Mouse (Mus musculus) stomach, embryonic 15.5 days (tissue): ENCODE results near the gene Ercc2. TPM values are rescaled to one million over a fixed set of nuclear protein-coding genes. Genes with fewer than 3 reads are reported as not detected.

Experiments used
- ATAC-seq: fragments of 200-750 bp; cut with Nextera tagmentation; 2 replicates; pipeline ENCODE4 v1.8.0; 2017; ENCODE audit warnings: low read depth, moderate number of reproducible peaks, moderate TSS enrichment; ENCODE audit not compliant: insufficient read depth, low FRiP score
- H3K27ac ChIP-seq: fragments of 300-500 bp; sonication (generic); 2 replicates; pipeline ENCODE4 v1.5.1; 2015; ENCODE audit warnings: mild to moderate bottlenecking, inconsistent platforms
- H3K27me3 ChIP-seq: fragments of 300-500 bp; sonication (generic); replicated peaks from 2 replicates; pipeline ENCODE4 v1.6.1; 2015; ENCODE audit warnings: inconsistent platforms
- H3K36me3 ChIP-seq: fragments of 300-500 bp; sonication (generic); 2 replicates; pipeline ENCODE4 v1.6.1; 2015; ENCODE audit warnings: inconsistent platforms
- H3K4me1 ChIP-seq: fragments of 300-500 bp; sonication (generic); 2 replicates; pipeline ENCODE4 v1.6.1; 2015; ENCODE audit warnings: inconsistent platforms
- H3K4me2 ChIP-seq: fragments of 300-500 bp; sonication (generic); 2 replicates; pipeline ENCODE4 v1.6.1; 2015; ENCODE audit warnings: mild to moderate bottlenecking, inconsistent platforms
- H3K4me3 ChIP-seq: fragments of 300-500 bp; sonication (generic); replicated peaks from 2 replicates; pipeline ENCODE4 v1.5.1; 2015; ENCODE audit warnings: inconsistent platforms
- H3K9ac ChIP-seq: fragments of 300-500 bp; sonication (generic); 2 replicates; pipeline ENCODE4 v1.6.1; 2015; ENCODE audit warnings: inconsistent platforms
- H3K9me3 ChIP-seq: fragments of 300-500 bp; sonication (generic); 2 replicates; pipeline ENCODE4 v1.6.1; 2016; ENCODE audit warnings: inconsistent platforms
- WGBS: fragments of 180-500 bp; shearing (Covaris S2); methylation state at CpG from one replicate; pipeline ENCODE4 v1.1.7; 2015; 5-methylcytosine and 5-hydroxymethylcytosine counted together
- polyA plus RNA-seq: library from polyadenylated mRNA; unstranded; fragments of >200 nt; fragmentation: Nextera tagmentation; extraction: Ambion mirVana; gene quantifications from 2 replicates; pipeline ENCODE4 v1.2.1, GENCODE M21; 2015

Ercc2 gene
- polyA plus RNA-seq: 13.5 and 14.8 TPM in 2 replicates

- WGBS: 6% methylated on average over 48 of the region's 48 CpGs
- Histone ChIP-seq H3K4me1 (peaks cover 10% of the 10 kb centered on the region), H3K27me3 (no peaks in the 10 kb centered on the region), H3K4me2 (peak within 1 kb of the TSS; percentile 70), H3K4me3 (peak within 1 kb of the TSS; percentile 95), H3K9me3 (no peaks in the 10 kb centered on the region), H3K36me3 (peaks cover 10% of the 10 kb centered on the region; the same call in 1 of the 2 replicates), H3K9ac (peak within 1 kb of the TSS; percentile 92), H3K27ac (peak within 1 kb of the TSS; percentile 22; the same call in 1 of the 2 replicates)
- peak; percentile 96 for ATAC-seq
These were observed at the start of gene Ercc2 for GRCm38 (mm10) chr7:19381377-19382165. Gene Ercc2, plus strand, starts transcription at chr7:19382010.

- 0% methylated on average over 51 of the region's 52 CpGs for WGBS
- peak overlapping the region; percentile 61 for H3K4me3 ChIP-seq
- H3K4me1 ChIP-seq: peaks cover 8% of the 10 kb centered on the region; the same call in 1 of the 2 replicates
- no peaks in the 10 kb centered on the region for H3K36me3 ChIP-seq
- no peaks in the 10 kb centered on the region for H3K27me3 ChIP-seq
- H3K9ac ChIP-seq: peak overlapping the region; percentile 67
- H3K4me2 ChIP-seq: peak overlapping the region; percentile 86
- peak overlapping the region; percentile 64 for H3K27ac ChIP-seq
- no peaks in the 10 kb centered on the region for H3K9me3 ChIP-seq
- peak; percentile 68 for ATAC-seq
These were observed 49.0 kb upstream of the Ercc2 start for GRCm38 (mm10) chr7:19332709-19333352.

- H3K4me2 ChIP-seq: no peak overlapping the region
- WGBS: 41% methylated on average over 3 of the region's 3 CpGs
- H3K4me3 ChIP-seq: no peak overlapping the region
- H3K9ac ChIP-seq: no peak overlapping the region
- no peak for ATAC-seq
- peaks cover 6% of the 10 kb centered on the region; the same call in 1 of the 2 replicates for H3K4me1 ChIP-seq
- no peaks in the 10 kb centered on the region for H3K36me3 ChIP-seq
- H3K27me3 ChIP-seq: no peaks in the 10 kb centered on the region
- H3K27ac ChIP-seq: no peak overlapping the region
- no peaks in the 10 kb centered on the region for H3K9me3 ChIP-seq
These were observed 46.2 kb upstream of the Ercc2 start for GRCm38 (mm10) chr7:19335583-19335982.

- WGBS: 49% methylated on average over 10 of the region's 10 CpGs
- Histone ChIP-seq H3K9ac (no peak overlapping the region), H3K27ac (no peak overlapping the region)
These were observed 44.7 kb upstream of the Ercc2 start for GRCm38 (mm10) chr7:19337122-19337521.

GRCm38 (mm10) chr7:19338060-19338459 is 43.8 kb upstream of the Ercc2 start:
- Histone ChIP-seq H3K4me2 (no peak overlapping the region), H3K27ac (no peak overlapping the region), H3K27me3 (peaks cover 3% of the 10 kb centered on the region; the same call in 1 of the 2 replicates), H3K4me3 (no peak overlapping the region), H3K9ac (no peak overlapping the region), H3K36me3 (no peaks in the 10 kb centered on the region), H3K4me1 (peaks cover 20% of the 10 kb centered on the region), H3K9me3 (no peaks in the 10 kb centered on the region)
- 62% methylated on average over 2 of the region's 2 CpGs for WGBS
- no peak for ATAC-seq

More at GRCm38 (mm10) chr7:19337122-19337521, 44.7 kb upstream of the Ercc2 start:
- H3K36me3 ChIP-seq: no peaks in the 10 kb centered on the region
- no peak for ATAC-seq
- no peaks in the 10 kb centered on the region for H3K27me3 ChIP-seq
- H3K4me1 ChIP-seq: peaks cover 15% of the 10 kb centered on the region
- H3K9me3 ChIP-seq: no peaks in the 10 kb centered on the region
- H3K4me3 ChIP-seq: no peak overlapping the region
- H3K4me2 ChIP-seq: no peak overlapping the region

GRCm38 (mm10) chr7:19338596-19338995 is 43.2 kb upstream of the Ercc2 start:
- no peak overlapping the region for H3K4me3 ChIP-seq

GRCm38 (mm10) chr7:19341250-19341649 is 40.6 kb upstream of the Ercc2 start:
- no peaks in the 10 kb centered on the region for H3K36me3 ChIP-seq
- no peaks in the 10 kb centered on the region for H3K9me3 ChIP-seq
- H3K4me2 ChIP-seq: peak overlapping the region; percentile 96
- H3K4me3 ChIP-seq: peak overlapping the region; percentile 50
- peaks cover 3% of the 10 kb centered on the region; the same call in 1 of the 2 replicates for H3K27me3 ChIP-seq
- H3K27ac ChIP-seq: no peak overlapping the region
- peaks cover 31% of the 10 kb centered on the region for H3K4me1 ChIP-seq
- 18% methylated on average over 10 of the region's 10 CpGs for WGBS
- no peak for ATAC-seq
- H3K9ac ChIP-seq: no peak overlapping the region

More at GRCm38 (mm10) chr7:19338596-19338995, 43.2 kb upstream of the Ercc2 start:
- Histone ChIP-seq H3K4me2 (no peak overlapping the region), H3K9me3 (no peaks in the 10 kb centered on the region), H3K4me1 (peaks cover 23% of the 10 kb centered on the region), H3K36me3 (no peaks in the 10 kb centered on the region), H3K27ac (no peak overlapping the region), H3K9ac (no peak overlapping the region), H3K27me3 (peaks cover 3% of the 10 kb centered on the region; the same call in 1 of the 2 replicates)
- ATAC-seq: no peak
- 60% methylated on average over 7 of the region's 7 CpGs for WGBS

GRCm38 (mm10) chr7:19341761-19342409 is 39.9 kb upstream of the Ercc2 start:
- Histone ChIP-seq H3K4me2 (peak overlapping the region; percentile 96), H3K27me3 (peaks cover 3% of the 10 kb centered on the region; the same call in 1 of the 2 replicates), H3K9me3 (no peaks in the 10 kb centered on the region), H3K4me1 (peaks cover 31% of the 10 kb centered on the region), H3K9ac (peak overlapping the region; percentile 39; the same call in 1 of the 2 replicates), H3K4me3 (peak overlapping the region; percentile 50), H3K36me3 (no peaks in the 10 kb centered on the region), H3K27ac (peak overlapping the region; percentile 71; the same call in 1 of the 2 replicates)
- WGBS: 1% methylated on average over 39 of the region's 41 CpGs
- ATAC-seq: no peak

GRCm38 (mm10) chr7:19342481-19343027 is 39.3 kb upstream of the Ercc2 start:
- Histone ChIP-seq H3K9ac (peak overlapping the region; percentile 39; the same call in 1 of the 2 replicates), H3K27me3 (peaks cover 3% of the 10 kb centered on the region; the same call in 1 of the 2 replicates), H3K36me3 (no peaks in the 10 kb centered on the region), H3K4me2 (peak overlapping the region; percentile 96), H3K4me1 (peaks cover 28% of the 10 kb centered on the region), H3K9me3 (no peaks in the 10 kb centered on the region), H3K27ac (peak overlapping the region; percentile 71; the same call in 1 of the 2 replicates), H3K4me3 (peak overlapping the region; percentile 50)
- WGBS: under 1% methylated on average over 27 of the region's 27 CpGs
- ATAC-seq: no peak

GRCm38 (mm10) chr7:19343210-19343808 is 38.5 kb upstream of the Ercc2 start:
- no peaks in the 10 kb centered on the region for H3K36me3 ChIP-seq
- no peak for ATAC-seq
- H3K9ac ChIP-seq: no peak overlapping the region
- peak overlapping the region; percentile 96 for H3K4me2 ChIP-seq
- WGBS: under 1% methylated on average over 11 of the region's 11 CpGs
- H3K4me1 ChIP-seq: peaks cover 28% of the 10 kb centered on the region
- no peak overlapping the region for H3K4me3 ChIP-seq
- no peak overlapping the region for H3K27ac ChIP-seq
- H3K9me3 ChIP-seq: no peaks in the 10 kb centered on the region
- H3K27me3 ChIP-seq: peaks cover 3% of the 10 kb centered on the region; the same call in 1 of the 2 replicates
